ENCODE assay signal across 7 mouse cellular contexts in the genomic region with DNA sequence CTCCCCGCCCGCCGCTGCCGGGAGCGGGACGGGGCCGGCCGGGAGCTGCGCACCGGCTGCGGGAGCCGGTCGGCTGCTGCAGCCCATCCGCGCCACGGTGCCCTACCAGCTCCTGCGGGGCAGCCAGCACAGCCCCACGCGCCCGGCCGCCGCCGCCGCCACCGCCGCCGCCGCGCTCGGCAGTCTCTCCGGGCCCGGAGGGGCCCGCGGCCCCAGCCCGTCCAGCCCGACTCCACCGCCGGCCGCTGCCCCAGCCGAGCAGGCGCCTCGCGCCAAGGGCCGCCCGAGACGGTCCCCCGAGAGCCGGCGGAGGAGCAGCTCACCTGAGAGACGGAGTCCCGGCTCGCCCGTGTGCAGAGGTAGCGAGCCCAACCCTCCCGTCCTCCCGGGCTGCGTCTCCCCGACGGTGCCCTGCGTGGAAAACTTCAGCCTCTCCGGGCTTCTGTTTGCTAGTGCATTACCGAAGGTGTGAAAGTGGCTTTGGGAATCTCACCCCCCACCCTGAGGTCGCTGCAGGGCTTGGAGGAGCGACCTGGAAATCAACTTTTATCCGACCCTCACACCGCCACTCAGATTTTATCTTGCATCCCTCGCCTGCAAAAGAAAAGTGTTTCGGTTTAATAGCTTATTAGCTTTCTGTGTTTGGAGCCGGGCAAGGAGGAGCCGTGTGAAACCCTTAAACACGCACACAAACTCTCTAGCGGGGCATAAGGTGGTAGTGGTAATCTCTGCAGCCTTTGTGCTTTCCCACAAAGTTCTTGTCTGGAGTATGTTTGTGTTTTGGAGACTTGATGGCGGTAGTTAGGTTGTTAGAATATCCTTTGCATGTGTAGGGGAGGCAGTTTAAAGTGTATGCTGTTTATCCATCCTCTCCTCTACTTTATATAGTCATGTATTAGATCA. TPM values are rescaled to one million over a fixed set of nuclear protein-coding genes. Genes with fewer than 3 reads are reported as not detected.
DNase-seq lines count a peak whose midpoint lies in the region; ATAC-seq and TF ChIP-seq lines count a peak whose summit lies in the region.

No protein-coding gene starts in this region.

- H3K27ac ChIP-seq in ES-E14 (ENCODE audit: insufficient read depth, low read depth, low read length, poor library complexity, severe bottlenecking) (no peak overlapping the region), macrophage (no peak overlapping the region)
- H3K27ac ChIP-seq in heart, embryonic 13.5 days (replicated peaks) = peak overlapping the region; percentile 99
- peak overlapping the region; percentile 97 for H3K27ac ChIP-seq in kidney, postnatal 0 days

- no peaks in the 10 kb centered on the region for H3K36me3 ChIP-seq in ES-E14 (ENCODE audit: control insufficient read depth, insufficient read depth, low read length, poor library complexity, severe bottlenecking)
- no peaks in the 10 kb centered on the region for H3K36me3 ChIP-seq in heart, embryonic 13.5 days
- H3K36me3 ChIP-seq in kidney, postnatal 0 days (ENCODE audit: insufficient read depth, low read length) = no peaks in the 10 kb centered on the region
- H3K36me3 ChIP-seq in macrophage (ENCODE audit: inconsistent target) = no peaks in the 10 kb centered on the region

- peak overlapping the region; percentile 70 for H3K4me2 ChIP-seq in heart, embryonic 13.5 days
- peak overlapping the region; percentile 72 for H3K4me2 ChIP-seq in kidney, postnatal 0 days (ENCODE audit: low read length)

- 0% methylated on average over 55 of the region's 73 CpGs for WGBS in heart, embryonic 13.5 days
- under 1% methylated on average over 57 of the region's 73 CpGs for WGBS in kidney, postnatal 0 days
- 2% methylated on average over 71 of the region's 73 CpGs for WGBS in macrophage (ENCODE audit: missing documents)

- 0 out of 4 replicates have a peak, but pooled peaks cover 0 to 2% of the 10 kb centered on the region in 2 experiments for H3K4me1 ChIP-seq in ES-E14 (ENCODE audit: control insufficient read depth in 2 of 2, insufficient read depth in 2 of 2, low read length in 2 of 2, poor library complexity in 1 of 2)
- peaks cover 29% of the 10 kb centered on the region for H3K4me1 ChIP-seq in heart, embryonic 13.5 days
- H3K4me1 ChIP-seq in kidney, postnatal 0 days (replicated peaks; ENCODE audit: insufficient read depth, low read length) = 0 out of 2 replicates have a peak, but pooled peaks cover 10% of the 10 kb centered on the region

- no peaks in the 10 kb centered on the region for H3K9me3 ChIP-seq in ES-E14 (ENCODE audit: control insufficient read depth, insufficient read depth, low read depth, low read length)
- H3K9me3 ChIP-seq in heart, embryonic 13.5 days = no peaks in the 10 kb centered on the region
- no peaks in the 10 kb centered on the region for H3K9me3 ChIP-seq in kidney, postnatal 0 days (replicated peaks; ENCODE audit: low read length)

- no peak for DNase-seq in ES-E14 (ENCODE audit: low read depth, low spot score)
- peak; percentile 33 to 52 for DNase-seq in adrenal gland, postnatal 36 days
- DNase-seq in kidney, postnatal 0 days (ENCODE audit: low spot score) = peak; percentile 59
- peak; percentile 40 for DNase-seq in spleen, adult 12 weeks (ENCODE audit: low spot score)

- peak overlapping the region; percentile 87 for H3K9ac ChIP-seq in ES-E14 (ENCODE audit: insufficient read depth, low read depth, low read length, poor library complexity, severe bottlenecking)
- peak overlapping the region; percentile 92 for H3K9ac ChIP-seq in heart, embryonic 13.5 days
- H3K9ac ChIP-seq in kidney, postnatal 0 days (ENCODE audit: low read depth, low read length) = peak overlapping the region; percentile 96

- no peak for TF ChIP-seq CTCF in kidney, postnatal 0 days (IDR thresholded peaks at IDR 0.05; ENCODE audit: low read depth)

- H3K27me3 ChIP-seq in heart, embryonic 13.5 days (replicated peaks) = no peaks in the 10 kb centered on the region
- H3K27me3 ChIP-seq in kidney, postnatal 0 days (ENCODE audit: insufficient read depth, low read length) = no peaks in the 10 kb centered on the region

- in situ Hi-C loops in ES-E14 (cut with MboI; ENCODE audit: low sequenced_read_pairs in 2 of 2, unreplicated experiment in 2 of 2) = no loop called here

- ATAC-seq in erythroblast, adult 5-6 weeks (replicated peaks; ENCODE audit: low FRiP score, poor library complexity, severe bottlenecking) = peak; percentile 36; the same call in 1 of the 2 replicates
- ATAC-seq in heart, embryonic 13.5 days (ENCODE audit: extremely low read depth, insufficient number of reproducible peaks, low FRiP score, low TSS enrichment) = peak; percentile 15; the same call in 1 of the 2 replicates
- ATAC-seq in kidney, postnatal 0 days (replicated peaks; ENCODE audit: low FRiP score, low read depth) = peak; percentile 14; the same call in 1 of the 2 replicates

- no peaks in the 10 kb centered on the region; the same call in 1 of the 2 replicates for H3K79me2 ChIP-seq in macrophage (ENCODE audit: inconsistent target)

- peak overlapping the region; percentile 84 to 86 for H3K4me3 ChIP-seq in ES-E14 (ENCODE audit: insufficient read depth in 1 of 2, low read depth in 1 of 2, low read length in 2 of 2, poor library complexity in 1 of 2, severe bottlenecking in 1 of 2)
- peak overlapping the region; percentile 83 for H3K4me3 ChIP-seq in heart, embryonic 13.5 days
- peak overlapping the region; percentile 91 for H3K4me3 ChIP-seq in kidney, postnatal 0 days (replicated peaks; ENCODE audit: low read depth, low read length)
- H3K4me3 ChIP-seq in macrophage (ENCODE audit: inconsistent target) = peak overlapping the region; percentile 50

TF ChIP-seq in ES-E14, 5 proteins besides CTCF, POLR2A, EP300 and RAD21:
- TF ChIP-seq MAFK (IDR thresholded peaks at IDR 0.05; ENCODE audit: insufficient read depth, low read depth, low read length) = no peak

RNA-seq across cellular contexts. Expression of a gene that starts 0.8 kb away (rescaled TPM):
- total RNA-seq in ES-E14 (2012; rRNA removed) = 0.94 and 1.8 TPM in 2 replicates
- 10 to 100 TPM; 26.8 to 27.3 TPM for total RNA-seq in adrenal gland, postnatal 36 days (2021)
- total RNA-seq in erythroblast, adult 5-6 weeks (2015; ENCODE audit: low replicate concordance) = 1.7 TPM in 1 of 2 replicates, not detected in the other
- 4.2 and 4.3 TPM in 2 replicates for total RNA-seq in erythroblast, adult 5-6 weeks (2017; ENCODE audit: low replicate concordance)
- 4.7 and 4.9 TPM in 2 replicates for polyA plus RNA-seq in heart, embryonic 13.5 days (2015; fragmentation: Nextera tagmentation; extraction: Ambion mirVana)
- 11.1 and 13.8 TPM in 2 replicates for polyA plus RNA-seq in kidney, postnatal 0 days (2015; fragmentation: Nextera tagmentation; extraction: Ambion mirVana)
- total RNA-seq in macrophage (2018; cell fraction: chromatin; rRNA removed) = 10 to 100 TPM in 2 of 26 experiments, 1 to 10 TPM in 22, under 1 TPM in 2; 0.43 to 11.6 (median 4.3) TPM
- total RNA-seq in macrophage (2018; cell fraction: cytosol; rRNA removed) = 1 to 10 TPM in 25 of 26 experiments, under 1 TPM in 1; 0.70 to 6.0 (median 2.2) TPM
- total RNA-seq in macrophage (2018; cell fraction: nucleus; rRNA removed) = 10 to 100 TPM in 7 of 26 experiments, 1 to 10 TPM in 19; 1.5 to 16.1 (median 5.9) TPM
- 0.52 to 1.7 TPM (median 0.90 TPM) in 3 replicates for polyA plus RNA-seq in macrophage (2018)

Comparison
In these comparisons a context has a peak if more than half of its experiments do, and no peak if none do; other contexts are left out.
1. H3K27ac ChIP-seq: peak in heart, embryonic 13.5 days (single experiment) and kidney, postnatal 0 days (single experiment); none in ES-E14 (single experiment) and macrophage (single experiment).
2. Peak in every context shown above with its lines, with median percentiles within 50 percentile points of each other: H3K4me3 ChIP-seq, H3K9ac ChIP-seq and ATAC-seq.